Mouse (Mus musculus): ENCODE measurements at regions not wholly inside any gene's neighbourhood (a gene's known extent, or its start where the extent isn't known, plus 50 kb on each side); places are given as distances from the start of the nearest gene placed in this dataset.

GRCm38 (mm10) chr4:131205127-131205526, 260.9 kb downstream of the Matn1 start:
- Histone ChIP-seq H3K9me3 (no peaks in the 10 kb centered on the region), H3K9ac (no peak overlapping the region), H3K27me3 (peaks cover 4% of the 10 kb centered on the region; the same call in 1 of the 2 replicates), H3K4me3 (no peak overlapping the region), H3K27ac (replicated peaks) (no peak overlapping the region), H3K4me1 (replicated peaks) (peaks cover 34% of the 10 kb centered on the region), H3K4me2 (no peak overlapping the region), H3K36me3 (no peaks in the 10 kb centered on the region)
- ATAC-seq (ENCODE audit: low read depth), result no peak
- WGBS, result 78% methylated on average over 2 of the region's 2 CpGs

GRCm38 (mm10) chr4:131205685-131206084, 261.5 kb downstream of the Matn1 start:
- Histone ChIP-seq H3K36me3 (no peaks in the 10 kb centered on the region), H3K9ac (no peak overlapping the region), H3K4me1 (replicated peaks) (peaks cover 40% of the 10 kb centered on the region), H3K27me3 (peaks cover 4% of the 10 kb centered on the region; the same call in 1 of the 2 replicates), H3K9me3 (peaks cover under 1% of the 10 kb centered on the region; the same call in 1 of the 2 replicates), H3K27ac (replicated peaks) (no peak overlapping the region), H3K4me2 (no peak overlapping the region), H3K4me3 (no peak overlapping the region)
- WGBS, result 48% methylated on average over 4 of the region's 4 CpGs
- ATAC-seq (ENCODE audit: low read depth), result no peak

GRCm38 (mm10) chr4:131206181-131206885, 262.1 kb downstream of the Matn1 start:
- Histone ChIP-seq H3K4me3 (no peak overlapping the region), H3K9ac (no peak overlapping the region), H3K9me3 (peaks cover 5% of the 10 kb centered on the region), H3K36me3 (no peaks in the 10 kb centered on the region), H3K27me3 (peaks cover 4% of the 10 kb centered on the region; the same call in 1 of the 2 replicates), H3K4me2 (no peak overlapping the region), H3K27ac (replicated peaks) (peak overlapping the region; percentile 54; the same call in 1 of the 2 replicates), H3K4me1 (replicated peaks) (peaks cover 40% of the 10 kb centered on the region)
- ATAC-seq (ENCODE audit: low read depth), result no peak
- 81% methylated on average over 8 of the region's 8 CpGs for WGBS

DNA sequence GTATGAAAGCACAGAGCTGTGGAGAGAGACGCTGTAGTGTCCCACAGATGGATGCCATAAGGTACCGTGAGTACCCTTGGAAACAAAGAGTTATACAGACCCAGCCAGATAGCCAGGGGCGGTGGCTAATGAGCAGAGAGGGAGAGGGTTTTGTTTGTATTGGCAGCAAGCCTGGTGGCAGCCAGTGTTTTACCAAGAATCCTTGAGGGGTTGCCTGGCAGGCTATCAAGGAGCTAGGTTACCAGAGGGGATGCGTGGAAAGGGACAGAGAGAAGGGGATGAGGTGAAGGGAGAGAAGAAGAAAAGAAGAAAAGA, 262.7 kb downstream of the Matn1 start:
- ATAC-seq (ENCODE audit: low read depth), result peak; percentile 72; the same call in 1 of the 2 replicates
- Histone ChIP-seq H3K4me3 (no peak overlapping the region), H3K27ac (replicated peaks) (peak overlapping the region; percentile 54; the same call in 1 of the 2 replicates)

GRCm38 (mm10) chr4:131207249-131207648, 263.1 kb downstream of the Matn1 start:
- H3K4me1 ChIP-seq (replicated peaks), result peaks cover 40% of the 10 kb centered on the region
- 63% methylated on average over 2 of the region's 2 CpGs for WGBS
- no peaks in the 10 kb centered on the region for H3K36me3 ChIP-seq
- ATAC-seq (ENCODE audit: low read depth), result no peak
- H3K4me3 ChIP-seq, result no peak overlapping the region
- no peak overlapping the region for H3K4me2 ChIP-seq
- H3K27me3 ChIP-seq, result peaks cover 4% of the 10 kb centered on the region; the same call in 1 of the 2 replicates
- no peak overlapping the region for H3K27ac ChIP-seq (replicated peaks)
- peaks cover 5% of the 10 kb centered on the region for H3K9me3 ChIP-seq
- no peak overlapping the region for H3K9ac ChIP-seq

More for the DNA sequence above, 262.7 kb downstream of the Matn1 start:
- WGBS, result 31% methylated on average over 4 of the region's 4 CpGs
- H3K27me3 ChIP-seq, result peaks cover 4% of the 10 kb centered on the region; the same call in 1 of the 2 replicates
- no peak overlapping the region for H3K4me2 ChIP-seq
- H3K36me3 ChIP-seq, result no peaks in the 10 kb centered on the region
- H3K4me1 ChIP-seq (replicated peaks), result peaks cover 40% of the 10 kb centered on the region
- H3K9me3 ChIP-seq, result peaks cover 5% of the 10 kb centered on the region
- H3K9ac ChIP-seq, result no peak overlapping the region

- no peak for ATAC-seq (ENCODE audit: low read depth)
- WGBS, result 75% methylated on average over 9 of the region's 9 CpGs
- H3K27ac ChIP-seq (replicated peaks), result no peak overlapping the region
- H3K4me3 ChIP-seq, result no peak overlapping the region
- H3K9ac ChIP-seq, result no peak overlapping the region
- peaks cover 4% of the 10 kb centered on the region; the same call in 1 of the 2 replicates for H3K27me3 ChIP-seq
- no peak overlapping the region for H3K4me2 ChIP-seq
- no peaks in the 10 kb centered on the region for H3K36me3 ChIP-seq
- peaks cover 40% of the 10 kb centered on the region for H3K4me1 ChIP-seq (replicated peaks)
- H3K9me3 ChIP-seq, result peaks cover 5% of the 10 kb centered on the region
Observed at GRCm38 (mm10) chr4:131208166-131208565, 264.0 kb downstream of the Matn1 start.

GRCm38 (mm10) chr4:131208637-131209036, 264.5 kb downstream of the Matn1 start:
- Histone ChIP-seq H3K27ac (replicated peaks) (no peak overlapping the region), H3K4me3 (no peak overlapping the region), H3K27me3 (peaks cover 4% of the 10 kb centered on the region; the same call in 1 of the 2 replicates), H3K9me3 (peaks cover 5% of the 10 kb centered on the region), H3K36me3 (no peaks in the 10 kb centered on the region), H3K4me2 (no peak overlapping the region), H3K4me1 (replicated peaks) (peaks cover 40% of the 10 kb centered on the region), H3K9ac (no peak overlapping the region)
- 76% methylated on average over 6 of the region's 6 CpGs for WGBS
- ATAC-seq (ENCODE audit: low read depth), result no peak

DNA sequence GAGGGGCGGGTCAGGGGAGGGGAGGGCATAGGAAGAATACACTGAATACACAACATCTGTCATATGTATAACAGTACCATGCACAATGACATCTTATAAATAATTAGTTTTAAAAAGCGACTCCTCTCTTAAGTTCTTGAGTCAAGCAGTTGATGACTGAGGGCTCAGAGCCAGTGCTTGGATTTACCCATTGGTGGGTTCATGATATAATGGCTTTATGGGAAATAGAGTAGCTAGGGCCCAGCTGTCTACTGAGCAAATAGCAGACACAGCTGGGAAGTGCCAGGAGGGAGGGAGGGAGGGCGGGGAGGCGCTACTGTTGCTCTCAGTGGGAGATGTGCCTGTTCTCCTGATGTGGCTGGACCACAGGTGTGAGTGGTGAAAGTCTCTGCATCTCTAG, 268.5 kb downstream of the Matn1 start:
- H3K4me3 ChIP-seq, result no peak overlapping the region
- 51% methylated on average over 4 of the region's 4 CpGs for WGBS

GRCm38 (mm10) chr4:131215682-131216081, 271.5 kb downstream of the Matn1 start:
- H3K36me3 ChIP-seq, result no peaks in the 10 kb centered on the region
- no peak overlapping the region for H3K4me2 ChIP-seq
- H3K27ac ChIP-seq (replicated peaks), result no peak overlapping the region
- peaks cover 5% of the 10 kb centered on the region for H3K9me3 ChIP-seq
- no peak overlapping the region for H3K9ac ChIP-seq
- H3K4me3 ChIP-seq, result no peak overlapping the region
- no peaks in the 10 kb centered on the region; the same call in 1 of the 2 replicates for H3K4me1 ChIP-seq (replicated peaks)
- no peaks in the 10 kb centered on the region for H3K27me3 ChIP-seq
- 88% methylated on average over 11 of the region's 11 CpGs for WGBS
- no peak for ATAC-seq (ENCODE audit: low read depth)

More for the DNA sequence above, 268.5 kb downstream of the Matn1 start:
- Histone ChIP-seq H3K27ac (replicated peaks) (no peak overlapping the region), H3K9me3 (peaks cover 5% of the 10 kb centered on the region), H3K27me3 (no peaks in the 10 kb centered on the region; the same call in 1 of the 2 replicates), H3K4me2 (no peak overlapping the region), H3K36me3 (no peaks in the 10 kb centered on the region), H3K9ac (no peak overlapping the region), H3K4me1 (replicated peaks) (peaks cover 22% of the 10 kb centered on the region)
- ATAC-seq (ENCODE audit: low read depth), result no peak

DNA sequence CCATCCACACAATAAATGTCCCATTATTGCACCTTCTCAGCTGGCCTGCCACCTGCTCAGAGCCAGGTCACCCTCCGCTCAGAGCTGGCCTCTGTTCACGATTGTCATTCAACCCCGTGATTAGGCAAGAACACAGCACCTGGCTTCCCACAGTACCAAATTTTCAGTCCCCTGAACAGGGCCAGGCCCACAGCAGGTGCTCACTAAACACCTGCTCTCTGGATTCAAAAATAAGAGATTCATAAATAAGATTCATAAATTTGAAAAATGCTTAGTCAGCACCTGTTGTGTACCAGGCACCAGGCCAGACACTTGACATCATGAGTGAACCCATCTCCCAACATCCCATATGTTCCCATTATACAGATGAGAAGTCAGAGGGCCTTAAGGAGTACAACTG, 272.2 kb downstream of the Matn1 start:
- no peaks in the 10 kb centered on the region for H3K9me3 ChIP-seq
- no peaks in the 10 kb centered on the region for H3K27me3 ChIP-seq
- H3K27ac ChIP-seq (replicated peaks), result no peak overlapping the region
- no peak overlapping the region for H3K4me3 ChIP-seq
- 89% methylated on average over 3 of the region's 3 CpGs for WGBS
- H3K4me2 ChIP-seq, result no peak overlapping the region
- H3K4me1 ChIP-seq (replicated peaks), result no peaks in the 10 kb centered on the region; the same call in 1 of the 2 replicates
- H3K36me3 ChIP-seq, result no peaks in the 10 kb centered on the region
- ATAC-seq (ENCODE audit: low read depth), result no peak
- no peak overlapping the region for H3K9ac ChIP-seq

- no peak overlapping the region for H3K27ac ChIP-seq (replicated peaks)
- H3K9me3 ChIP-seq, result no peaks in the 10 kb centered on the region
- WGBS, result 89% methylated on average over 4 of the region's 4 CpGs
- no peak overlapping the region for H3K9ac ChIP-seq
- no peak overlapping the region for H3K4me3 ChIP-seq
- H3K36me3 ChIP-seq, result no peaks in the 10 kb centered on the region
- no peak overlapping the region for H3K4me2 ChIP-seq
- H3K27me3 ChIP-seq, result no peaks in the 10 kb centered on the region
- no peaks in the 10 kb centered on the region; the same call in 1 of the 2 replicates for H3K4me1 ChIP-seq (replicated peaks)
- ATAC-seq (ENCODE audit: low read depth), result no peak
Observed at GRCm38 (mm10) chr4:131217083-131217482, 272.9 kb downstream of the Matn1 start.

DNA sequence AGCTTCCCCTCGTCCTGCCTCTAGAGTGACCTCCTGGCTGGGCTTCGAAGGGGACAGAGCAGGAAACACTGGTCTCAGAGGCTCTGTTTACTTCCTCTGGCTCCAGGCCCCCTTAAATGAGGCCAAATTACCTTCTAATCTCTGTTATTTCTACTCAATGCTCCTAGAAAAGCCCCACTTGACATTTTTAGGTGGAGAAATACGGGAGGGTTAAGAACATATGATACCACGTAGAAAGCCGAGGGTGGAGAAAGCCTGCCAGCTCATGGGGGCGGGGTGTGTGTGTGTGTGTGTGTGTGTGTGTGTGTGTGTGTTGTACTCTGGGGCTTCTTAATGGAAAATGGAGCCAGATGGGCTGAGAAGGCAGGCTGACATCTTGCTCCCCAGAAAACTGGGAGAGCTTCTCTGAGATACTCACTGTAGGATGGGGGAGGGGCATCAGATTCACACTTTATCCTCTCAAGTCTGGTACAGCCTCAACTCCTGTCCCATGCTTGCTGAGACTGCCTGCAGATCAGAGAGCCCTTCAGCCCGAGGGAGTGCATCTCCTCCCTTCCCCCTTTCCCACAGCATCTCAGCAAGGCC, 273.5 kb downstream of the Matn1 start:
- no peaks in the 10 kb centered on the region for H3K9me3 ChIP-seq
- H3K9ac ChIP-seq, result no peak overlapping the region
- H3K27me3 ChIP-seq, result no peaks in the 10 kb centered on the region
- H3K4me3 ChIP-seq, result no peak overlapping the region
- no peak for ATAC-seq (ENCODE audit: low read depth)
- WGBS, result 63% methylated on average over 7 of the region's 7 CpGs
- H3K4me1 ChIP-seq (replicated peaks), result no peaks in the 10 kb centered on the region; the same call in 1 of the 2 replicates
- H3K27ac ChIP-seq (replicated peaks), result no peak overlapping the region
- H3K4me2 ChIP-seq, result no peak overlapping the region
- H3K36me3 ChIP-seq, result no peaks in the 10 kb centered on the region

All from neural tube, embryonic 13.5 days (tissue).